Mouse (Mus musculus) small intestine, adult 2 months (tissue): ENCODE data around the gene Aldh4a1.

ENCODE experiments used
- CTCF ChIP-seq: fragments of 200-500 bp; IDR thresholded peaks from 2 replicates; pipeline ENCODE4 v1.5.1; 2012; ENCODE audit warnings: low read depth, mild to moderate bottlenecking, control low read depth, inconsistent platforms, low read length, moderate library complexity, mixed read lengths; ENCODE audit not compliant: insufficient replicate concordance, insufficient read length; ENCODE audit errors: extremely low read depth
- POLR2A ChIP-seq: fragments of 200-500 bp; IDR thresholded peaks from 2 replicates; pipeline ENCODE4 v1.6.1; 2012; ENCODE audit warnings: low read depth, mild to moderate bottlenecking, control low read depth, inconsistent platforms, low read length, moderate library complexity

GRCm38 (mm10) chr4:139598950-139599518, 23.6 kb upstream of the Aldh4a1 start:
- TF ChIP-seq CTCF (no peak), POLR2A (no peak)
